Mouse (Mus musculus): Measurements from ENCODE around the gene Gpr107.
A peak's percentile ranks its signal among the peaks of the same experiment; 100 is the strongest.

Gene Gpr107

GRCm38 (mm10) chr2:31246251-31246971 lies 94.3 kb downstream of the Gpr107 start:
- DNase-seq (ENCODE audit: low spot score in 2 of 2) = no peak

DNA sequence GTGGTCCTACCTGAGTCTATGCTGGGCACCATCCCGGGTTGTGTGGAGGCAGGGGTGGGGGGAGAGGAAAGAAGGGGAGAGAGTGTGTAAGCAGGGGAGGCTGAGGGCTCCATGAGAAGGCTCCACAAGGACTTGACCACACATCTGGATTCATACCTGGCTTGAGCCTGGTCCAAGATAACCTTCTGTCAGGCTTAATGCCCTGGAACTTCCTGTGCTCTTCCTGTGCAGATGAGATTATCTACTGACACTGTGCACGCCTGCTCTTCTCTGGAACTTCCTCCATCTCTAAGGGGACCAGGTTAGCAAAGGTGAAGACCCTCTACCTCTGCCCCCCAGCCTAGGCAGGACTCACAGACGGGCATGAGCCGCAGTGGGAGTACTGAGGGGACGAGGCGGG lies 96.7 kb downstream of the Gpr107 start:
- DNase-seq (ENCODE audit: low spot score in 2 of 2) = no peak

- no peak for DNase-seq (ENCODE audit: low spot score in 2 of 2)
Observed at GRCm38 (mm10) chr2:31252167-31252566, 100.1 kb downstream of the Gpr107 start.

- no peak for DNase-seq (ENCODE audit: low spot score in 2 of 2)
Observed at GRCm38 (mm10) chr2:31253463-31253862, 101.3 kb downstream of the Gpr107 start.

GRCm38 (mm10) chr2:31254806-31255205 lies 102.7 kb downstream of the Gpr107 start:
- DNase-seq (ENCODE audit: low spot score in 2 of 2) = no peak

GRCm38 (mm10) chr2:31255952-31256938 lies 104.1 kb downstream of the Gpr107 start:
- peak; percentile 7 to 54 for DNase-seq (ENCODE audit: low spot score in 2 of 2)

GRCm38 (mm10) chr2:31257096-31257495 lies 105.0 kb downstream of the Gpr107 start:
- DNase-seq (ENCODE audit: low spot score in 2 of 2) = no peak

- DNase-seq (ENCODE audit: low spot score in 2 of 2) = peak; percentile 76 to 77
Observed at GRCm38 (mm10) chr2:31258609-31259366, 106.7 kb downstream of the Gpr107 start.

- DNase-seq (ENCODE audit: low spot score in 2 of 2) = no peak
Observed at GRCm38 (mm10) chr2:31259367-31259920, 107.3 kb downstream of the Gpr107 start.

GRCm38 (mm10) chr2:31260549-31260948 lies 108.4 kb downstream of the Gpr107 start:
- DNase-seq (ENCODE audit: low spot score in 2 of 2) = no peak

- DNase-seq (ENCODE audit: low spot score in 2 of 2) = no peak
Observed at GRCm38 (mm10) chr2:31263039-31263461, 110.9 kb downstream of the Gpr107 start.

- DNase-seq (ENCODE audit: low spot score in 2 of 2) = peak; percentile 73 to 85
Observed at GRCm38 (mm10) chr2:31263746-31264378, 111.7 kb downstream of the Gpr107 start.

DNA sequence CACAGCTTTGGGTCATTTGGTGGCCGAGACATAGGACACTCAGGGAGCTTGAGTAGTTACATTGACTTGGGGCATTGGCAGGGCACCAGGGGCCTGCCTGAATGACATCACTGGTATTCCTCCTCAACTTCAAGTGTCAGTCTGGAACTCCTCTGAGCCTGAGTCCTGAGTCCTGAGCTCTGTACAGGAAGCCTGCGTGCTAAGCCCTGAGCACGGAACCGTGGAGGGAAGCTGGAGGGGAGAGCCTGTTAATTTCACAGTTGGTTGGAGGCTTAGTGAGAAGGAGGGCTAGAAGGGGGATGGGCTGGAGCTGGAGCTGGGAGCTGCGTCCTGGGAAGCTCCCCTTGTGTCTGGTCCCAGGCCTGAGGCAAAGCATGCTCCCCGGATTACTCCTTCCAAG lies 115.3 kb downstream of the Gpr107 start:
- DNase-seq (ENCODE audit: low spot score in 2 of 2) = no peak
